Mouse (Mus musculus) heart, postnatal 36 days (tissue): ENCODE data around the gene Uimc1. TPM values are rescaled to one million over a fixed set of nuclear protein-coding genes. Genes with fewer than 3 reads are reported as not detected.
A peak's percentile ranks its signal among the peaks of the same experiment; 100 is the strongest.

ENCODE experiments used
- DNase-seq, 2 experiments: peaks; one replicate each; pipeline ENCODE4 v3.0.0; 2021 to 2022
- intact Hi-C: fragments of 180-260 bp; cut with DNase I; formaldehyde crosslinking; loops from one replicate; pipeline ENCODE4 v1.15.1; 2025
- total RNA-seq, 2 experiments: library from RNA; stranded (reverse); gene quantifications; 2 replicates each; pipeline ENCODE4 v1.2.3; 2021

Gene Uimc1
- total RNA-seq, 2 experiments from 2014 or later, result 18.4 to 21.9 TPM

DNA sequence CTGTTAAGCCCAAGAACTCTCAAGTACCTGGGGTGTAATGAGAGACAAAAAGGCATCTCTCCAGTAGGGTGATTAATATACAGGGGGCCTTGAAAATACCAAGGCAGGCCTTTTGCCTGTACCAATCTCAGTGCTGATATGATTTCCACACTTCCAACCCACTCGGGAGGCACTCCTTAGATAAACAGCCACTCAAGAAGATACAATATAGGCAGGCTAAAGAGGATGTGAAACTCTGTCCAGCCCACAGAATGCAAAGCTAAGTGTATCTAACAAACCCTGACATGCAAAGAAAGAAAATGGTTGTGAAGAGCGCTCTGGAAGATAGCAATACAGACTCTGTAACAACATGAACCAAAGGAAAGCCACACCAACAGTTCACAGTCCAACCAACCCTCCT lies 36.8 kb downstream of the Uimc1 start:
- intact Hi-C loops, result no loop called here

DNA sequence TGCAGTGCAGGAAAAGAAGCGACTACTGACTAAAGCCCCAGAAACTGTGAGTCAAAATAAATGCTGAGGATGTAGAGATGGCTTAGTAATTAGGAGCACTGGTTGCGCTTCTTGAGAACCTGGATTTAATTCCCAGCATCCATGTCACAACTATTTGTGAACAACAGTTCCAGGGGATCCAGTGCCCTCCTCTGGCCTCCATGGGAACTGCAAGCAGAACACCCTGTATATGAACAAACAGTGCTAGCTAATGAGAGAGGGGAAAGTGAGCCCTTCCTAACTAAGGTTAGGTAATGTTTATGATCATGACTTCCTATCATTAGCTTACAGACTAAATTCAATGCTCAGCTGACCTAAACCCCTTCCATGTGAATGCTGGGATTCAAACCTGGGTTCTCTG lies 42.1 kb downstream of the Uimc1 start:
- peak in 1 of 2 experiments; percentile 23 for DNase-seq
- intact Hi-C loops, result no loop called here

More for the DNA sequence above, 36.8 kb downstream of the Uimc1 start:
- DNase-seq, result no peak

- intact Hi-C loops, result no loop called here
- DNase-seq, result no peak
Measured at GRCm38 (mm10) chr13:55047706-55048105, 52.4 kb downstream of the Uimc1 start.

- intact Hi-C loops, result no loop called here
- no peak for DNase-seq
Measured at GRCm38 (mm10) chr13:55040016-55040415, 60.1 kb downstream of the Uimc1 start.

GRCm38 (mm10) chr13:55024215-55024614 lies 75.9 kb downstream of the Uimc1 start:
- no peak for DNase-seq
- intact Hi-C loops, result no loop called here

DNA sequence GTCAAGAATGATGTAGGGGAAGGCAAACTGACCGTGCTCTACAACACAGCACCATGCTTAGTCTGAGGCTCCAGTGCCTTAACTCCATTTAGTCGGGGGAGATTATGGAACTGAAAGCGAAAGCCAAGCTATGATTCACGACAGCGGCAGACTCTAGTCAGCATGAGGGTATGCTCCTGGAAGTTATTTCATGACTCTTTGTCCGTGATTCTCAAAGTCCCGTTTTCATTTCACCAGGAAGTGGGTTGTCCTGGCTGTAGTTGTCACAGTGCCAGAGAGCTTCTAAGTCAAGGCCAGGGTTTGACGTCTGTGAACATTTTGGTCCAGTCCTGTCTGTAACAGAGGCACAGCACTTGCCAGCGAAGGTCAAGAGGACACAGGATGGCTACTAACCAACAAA lies 77.4 kb downstream of the Uimc1 start:
- peak; percentile 14 to 21 for DNase-seq
- intact Hi-C loops, result no loop called here

GRCm38 (mm10) chr13:55022256-55022655 lies 77.8 kb downstream of the Uimc1 start:
- no peak for DNase-seq
- intact Hi-C loops, result no loop called here

DNA sequence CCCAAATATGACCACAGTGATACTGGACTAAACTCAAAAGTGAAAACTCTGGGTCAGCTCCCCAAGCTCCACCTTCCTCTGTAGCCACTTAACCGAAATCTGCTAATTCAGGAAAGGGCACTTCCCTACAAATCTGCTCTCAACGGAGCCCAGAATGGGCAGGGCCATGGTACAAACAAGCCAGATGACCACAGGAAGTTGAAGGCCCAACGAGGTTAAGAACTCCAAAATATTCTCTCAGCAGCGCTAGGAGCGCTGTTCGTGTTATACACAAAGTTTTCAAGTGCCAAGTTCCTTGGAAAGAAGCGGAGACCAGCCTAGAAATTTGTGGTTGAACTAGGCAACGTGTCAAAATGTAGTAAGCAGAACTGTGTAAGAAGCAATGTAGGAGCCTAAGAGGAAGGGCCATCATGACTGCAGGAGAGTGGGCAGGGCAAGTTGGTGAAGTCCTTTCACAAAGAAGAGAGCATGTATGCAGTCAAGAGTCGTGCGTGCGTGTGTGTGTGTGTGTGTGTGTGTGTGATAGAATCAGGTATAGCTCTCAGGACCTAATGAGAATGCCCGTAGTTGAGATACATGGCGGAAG lies 78.8 kb downstream of the Uimc1 start, which contains the start of gene Hk3:
Gene Hk3 (minus strand): TSS at position 192 of the 586 bp plus-strand sequence.
- peak in 1 of 2 experiments; percentile 18 for DNase-seq
- intact Hi-C loops, result no loop called here

GRCm38 (mm10) chr13:55020051-55020450 lies 80.0 kb downstream of the Uimc1 start:
- intact Hi-C loops, result no loop called here
- no peak for DNase-seq

DNA sequence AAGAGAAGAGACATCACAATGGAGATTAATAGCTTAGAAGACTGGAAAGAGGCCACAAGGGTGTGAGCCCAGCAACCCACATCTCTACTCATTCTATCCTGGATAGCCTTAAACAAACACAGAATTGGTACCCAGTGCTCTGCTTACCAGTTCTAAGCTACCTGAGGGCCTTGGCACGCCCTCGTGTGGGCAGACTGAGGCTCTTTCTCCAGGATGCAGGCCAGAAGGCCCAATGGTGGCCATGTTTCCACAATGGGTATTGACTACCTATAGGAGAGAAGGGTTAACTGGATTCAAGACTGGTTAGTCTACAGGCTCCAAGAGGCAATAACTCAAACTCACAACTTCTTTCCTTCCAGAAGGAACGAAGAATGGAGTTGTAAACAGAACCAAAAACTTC lies 80.9 kb downstream of the Uimc1 start:
- no peak for DNase-seq
- intact Hi-C loops, result no loop called here

DNA sequence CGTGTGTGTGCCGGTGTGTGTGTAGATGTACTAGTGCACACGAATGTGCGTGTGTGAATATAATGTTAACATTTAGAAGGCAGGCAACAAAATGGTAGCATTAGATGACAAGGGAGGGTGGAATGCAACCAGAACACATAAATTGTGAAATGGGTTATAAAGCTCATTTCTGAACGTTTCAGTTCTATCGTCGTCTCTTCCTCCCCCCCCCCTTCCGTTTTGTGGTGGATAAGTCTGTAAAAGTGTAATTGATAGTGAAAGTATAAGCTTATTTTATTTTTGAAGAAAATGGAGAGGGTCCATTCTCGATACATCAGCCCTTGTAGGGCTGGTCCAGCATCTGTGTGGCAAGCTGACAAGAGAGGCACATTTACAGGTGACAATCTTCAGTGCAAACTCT lies 81.4 kb downstream of the Uimc1 start:
- intact Hi-C loops, result no loop called here
- DNase-seq, result no peak

DNA sequence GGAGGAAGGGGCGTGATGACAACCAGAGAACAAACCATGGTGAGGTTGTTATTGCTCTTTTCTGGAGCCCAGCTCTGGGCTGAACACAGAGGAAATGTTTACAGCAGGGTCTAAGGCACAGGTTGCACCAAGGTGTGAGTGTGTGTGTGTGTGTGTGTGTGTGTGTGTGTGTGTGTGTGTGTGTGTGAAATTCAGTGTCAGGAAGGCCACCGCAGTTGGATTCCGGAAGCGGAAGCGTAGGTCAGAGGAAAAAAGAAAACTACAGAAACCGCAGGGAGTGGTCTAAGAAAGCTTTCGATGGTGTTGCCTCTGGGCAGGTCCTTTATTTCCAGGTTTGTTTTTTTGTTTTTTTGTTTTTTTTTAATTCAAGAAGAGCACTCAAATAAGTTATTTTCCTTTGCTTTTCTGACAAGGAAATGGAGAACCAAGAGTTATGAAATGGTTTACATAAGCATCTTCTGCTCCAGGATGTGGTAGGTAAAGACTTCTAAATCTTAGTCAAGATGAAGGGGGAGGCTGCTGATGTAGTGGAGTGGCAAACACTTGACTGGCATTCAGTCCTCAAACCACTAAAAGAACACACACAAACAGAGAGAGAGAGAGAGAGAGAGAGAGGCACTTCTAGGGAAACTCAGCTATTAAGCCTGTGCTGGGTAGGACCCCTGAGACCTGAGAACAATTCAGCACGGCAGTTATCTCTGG lies 82.1 kb downstream of the Uimc1 start:
- intact Hi-C loops, result no loop called here
- no peak for DNase-seq

- no peak for DNase-seq
- intact Hi-C loops, result no loop called here
Measured at GRCm38 (mm10) chr13:55017154-55017897, 82.8 kb downstream of the Uimc1 start.

GRCm38 (mm10) chr13:55014451-55014850 lies 85.6 kb downstream of the Uimc1 start:
- intact Hi-C loops, result no loop called here
- DNase-seq, result no peak

- intact Hi-C loops, result no loop called here
- DNase-seq, result no peak
Measured at GRCm38 (mm10) chr13:55013702-55014344, 86.3 kb downstream of the Uimc1 start.

DNA sequence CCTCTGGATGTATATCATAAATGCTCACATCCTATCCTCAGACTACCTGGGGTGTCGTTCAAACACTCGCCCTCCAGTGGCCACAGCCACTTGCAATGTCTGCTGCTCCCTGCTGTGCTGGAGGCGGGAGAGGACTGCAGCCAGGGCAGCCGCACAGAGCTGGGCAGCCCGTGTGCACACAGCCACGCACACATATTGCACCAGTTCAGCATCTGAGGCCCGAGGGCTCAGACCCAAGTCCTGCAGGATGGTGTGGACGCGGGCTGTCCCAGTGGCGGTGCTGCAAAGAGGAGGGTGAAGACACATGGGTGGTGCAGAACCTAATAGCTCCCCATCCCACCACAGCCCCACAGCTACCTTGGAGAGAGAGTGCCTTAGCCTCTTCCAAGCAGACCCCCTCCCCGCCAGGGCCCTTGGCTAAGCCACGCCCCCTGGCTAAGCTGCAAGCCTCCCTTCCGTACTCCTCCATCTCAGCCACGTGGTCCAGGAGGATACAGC lies 88.1 kb downstream of the Uimc1 start:
- intact Hi-C loops, result no loop called here
- DNase-seq, result no peak

DNA sequence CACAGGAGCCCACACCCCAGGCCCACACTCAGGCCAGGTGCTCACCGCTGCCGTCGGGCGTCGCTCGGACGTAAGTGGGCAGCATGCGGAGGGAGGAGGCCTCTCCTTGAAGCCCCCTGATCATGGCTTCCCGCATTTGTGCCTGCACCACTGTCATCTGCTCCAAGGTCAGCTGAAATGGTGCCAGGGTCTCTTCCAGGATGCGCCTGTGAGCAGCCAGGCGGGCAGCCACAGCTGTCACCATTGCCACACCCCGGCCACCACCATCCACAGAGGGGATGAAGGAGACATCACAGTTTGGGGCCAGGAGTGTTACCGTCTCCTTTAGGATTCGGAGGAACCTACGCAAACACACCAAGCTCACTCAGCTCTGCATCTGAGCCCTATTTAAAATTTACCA lies 89.0 kb downstream of the Uimc1 start:
- intact Hi-C loops, result no loop called here
- no peak for DNase-seq

GRCm38 (mm10) chr13:55008589-55008988 lies 91.5 kb downstream of the Uimc1 start:
- no peak for DNase-seq
- intact Hi-C loops, result no loop called here

- intact Hi-C loops, result no loop called here
- DNase-seq, result no peak
Measured at GRCm38 (mm10) chr13:55006415-55006742, 93.7 kb downstream of the Uimc1 start.

GRCm38 (mm10) chr13:55005691-55006414 lies 94.2 kb downstream of the Uimc1 start:
- intact Hi-C loops, result no loop called here
- DNase-seq, result no peak

GRCm38 (mm10) chr13:55004646-55005045 lies 95.5 kb downstream of the Uimc1 start:
- intact Hi-C loops, result no loop called here
- DNase-seq, result no peak
